Mouse (Mus musculus): ENCODE data around the gene Foxp1.

GRCm38 (mm10) chr6:99375376-99375775 lies 147.1 kb downstream of the Foxp1 start:
- no peak; the same call in 1 of the 2 replicates for TF ChIP-seq CTCF (IDR thresholded peaks at IDR 0.05; ENCODE audit: extremely low read depth, insufficient read depth, insufficient read length, insufficient replicate concordance)
- no peak for TF ChIP-seq POLR2A (IDR thresholded peaks at IDR 0.05; ENCODE audit: low read depth, low read length)
